Mouse (Mus musculus) urinary bladder, postnatal 4 days (tissue): ENCODE measurements at regions not wholly inside any gene's neighbourhood (a gene's known extent, or its start where the extent isn't known, plus 50 kb on each side); places are given as distances from the start of the nearest gene placed in this dataset.

Experiments used
- DNase-seq, 2 experiments: peaks; one replicate each; pipeline ENCODE4 v3.0.0; 2021 to 2022; ENCODE audit warnings: low spot score in 2 of 2

DNA sequence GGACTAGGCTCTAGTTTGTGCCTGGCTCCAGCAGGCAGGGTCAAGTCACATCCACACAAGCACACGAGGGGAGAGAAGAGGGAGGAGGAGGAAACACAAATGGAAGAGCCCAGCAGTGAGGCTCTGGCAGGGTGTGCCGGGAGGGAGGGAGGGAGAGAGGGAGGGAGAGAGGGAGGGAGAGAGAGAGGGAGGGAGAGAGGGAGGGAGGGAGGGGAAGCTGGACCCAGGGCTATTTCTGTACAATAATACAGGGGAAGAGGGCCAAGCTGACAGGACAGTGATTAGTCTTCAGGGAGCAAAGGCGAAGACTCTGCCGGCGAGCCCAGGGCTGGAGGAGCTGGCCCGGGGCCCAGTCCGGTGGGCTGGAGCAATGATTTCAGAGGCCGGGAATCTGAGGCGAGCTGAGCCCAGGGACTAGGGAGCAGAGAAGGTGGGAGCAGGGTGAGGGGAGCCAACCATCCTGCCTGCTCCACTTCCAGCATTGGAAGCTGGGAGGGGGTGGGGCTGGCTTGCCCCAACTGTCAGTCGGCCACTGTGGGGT lies 155.6 kb downstream of the Efnb1 start:
- peak; percentile 60 to 66 for DNase-seq

DNA sequence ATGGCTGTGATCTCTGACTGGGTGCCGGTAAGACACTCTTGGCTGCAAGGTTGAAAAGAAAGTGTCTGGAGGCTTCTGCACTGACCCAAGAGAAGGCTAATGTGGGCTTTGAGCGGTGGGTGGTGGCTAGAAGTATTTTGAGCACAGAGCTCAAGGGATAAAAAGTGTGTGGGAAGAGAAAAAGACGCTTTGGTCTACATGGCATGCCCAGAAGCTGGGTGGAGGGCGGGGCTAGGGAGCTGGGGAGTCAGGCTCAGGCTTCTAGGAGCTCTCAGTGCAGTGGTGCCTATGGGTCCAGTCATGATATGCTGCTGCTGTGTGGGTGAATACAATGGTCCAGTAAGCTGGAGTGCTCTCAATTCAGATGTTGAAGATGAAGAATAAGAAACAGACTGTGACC lies 152.1 kb downstream of the Efnb1 start:
- DNase-seq, result no peak

DNA sequence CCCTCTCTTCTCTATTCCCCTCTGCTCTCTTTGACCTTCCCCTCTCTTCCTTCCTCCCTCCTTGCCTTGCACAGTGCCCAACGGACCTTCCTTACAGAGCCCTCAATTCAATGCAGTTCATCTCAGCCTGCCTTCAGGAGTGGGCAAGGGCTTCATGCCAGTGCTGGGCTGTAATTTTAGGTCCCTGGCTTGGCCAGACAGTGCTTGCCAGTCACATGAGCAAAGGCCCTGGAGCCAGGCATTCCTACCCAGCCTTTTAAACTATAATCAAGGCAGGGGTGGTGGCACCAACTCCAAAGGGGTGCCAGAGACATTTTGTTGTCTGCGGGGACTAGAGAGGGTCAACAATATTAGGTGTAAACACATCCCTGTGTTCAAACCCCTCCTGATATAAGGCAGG lies 150.9 kb downstream of the Efnb1 start:
- DNase-seq, result no peak

DNA sequence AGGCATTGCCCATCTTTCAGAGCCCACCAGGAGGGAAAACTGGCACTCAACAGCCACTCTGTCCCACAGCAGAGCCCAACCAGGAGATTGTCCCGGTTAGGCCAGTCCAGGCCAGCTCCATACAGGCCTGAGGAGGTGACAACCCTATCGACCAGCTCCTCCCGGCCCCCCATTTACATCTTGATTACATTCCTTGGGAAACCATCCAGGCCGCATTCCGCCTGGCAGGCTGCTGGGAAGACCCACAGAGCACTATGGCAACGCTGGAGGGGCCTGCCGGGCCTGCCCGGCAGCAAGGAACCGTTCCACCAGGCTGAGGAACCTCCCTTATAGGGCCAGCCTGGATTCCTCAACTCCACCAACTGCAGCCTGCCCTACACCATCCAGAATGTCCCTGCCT lies 149.7 kb downstream of the Efnb1 start:
- DNase-seq, result peak; percentile 69

- no peak for DNase-seq
These were observed 145.1 kb downstream of the Efnb1 start for GRCm38 (mm10) chrX:99280991-99281390.

DNA sequence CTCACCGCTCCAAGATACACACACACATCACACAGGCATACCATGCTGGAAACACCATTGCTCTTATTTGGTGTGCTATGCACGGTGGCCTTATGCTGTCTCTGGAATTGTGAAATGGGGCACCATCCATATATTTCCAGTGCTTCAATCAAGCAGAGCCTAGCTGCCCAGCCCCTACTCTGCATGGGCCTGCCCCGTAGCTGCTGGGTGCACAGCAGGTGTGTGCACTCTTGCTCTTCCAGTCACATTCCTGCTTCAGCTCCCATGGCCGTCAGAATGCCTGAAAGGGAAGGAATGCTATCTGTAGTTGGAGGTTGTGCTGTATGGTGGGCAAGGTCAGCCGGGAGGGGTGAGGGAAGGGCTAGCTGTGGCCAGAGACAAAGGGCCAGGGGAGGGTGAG lies 144.6 kb downstream of the Efnb1 start:
- DNase-seq, result no peak

- no peak for DNase-seq
These were observed 139.6 kb downstream of the Efnb1 start for GRCm38 (mm10) chrX:99275536-99275935.

GRCm38 (mm10) chrX:99271908-99272307 lies 136.0 kb downstream of the Efnb1 start:
- no peak for DNase-seq

GRCm38 (mm10) chrX:99249038-99249607 lies 113.2 kb downstream of the Efnb1 start:
- DNase-seq, result no peak

DNA sequence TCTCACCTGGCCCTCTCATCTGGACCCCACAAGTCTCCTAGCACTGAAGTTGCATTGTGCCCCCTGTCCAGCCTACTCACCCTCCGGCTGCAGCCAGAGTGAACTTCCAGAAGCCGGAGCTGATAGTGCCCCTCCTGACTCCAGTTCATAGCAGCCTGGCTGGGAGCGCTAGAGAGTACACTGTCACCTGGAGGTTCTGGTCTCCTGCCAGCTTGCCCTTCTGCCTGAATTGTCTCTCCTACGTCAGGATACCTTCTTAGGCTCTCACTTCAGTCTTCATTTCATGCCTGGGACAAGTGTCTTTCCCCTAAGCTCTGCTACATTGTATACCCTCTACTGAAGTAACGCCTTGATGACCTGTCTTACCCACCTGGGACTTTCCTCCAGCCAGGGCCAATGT lies 112.3 kb downstream of the Efnb1 start:
- DNase-seq, result no peak

DNA sequence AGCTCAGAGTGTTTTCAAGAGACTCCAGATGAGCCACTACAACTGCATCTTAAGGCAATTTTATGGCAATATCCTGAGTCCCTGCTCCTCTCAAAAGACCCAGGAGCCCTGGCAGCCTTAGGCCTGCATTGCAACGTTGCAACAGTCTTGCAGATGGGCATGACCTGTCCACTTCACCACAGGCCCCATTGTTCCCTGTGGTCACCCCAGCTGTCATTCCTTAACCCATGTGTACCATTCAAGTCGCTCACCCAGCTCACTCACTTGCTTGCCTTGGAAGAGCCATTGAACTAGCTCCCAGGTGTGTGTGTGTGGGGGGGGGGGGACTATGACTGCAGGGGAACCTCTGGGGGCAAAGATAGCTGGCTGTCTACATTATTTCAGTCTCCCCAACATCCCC lies 110.8 kb downstream of the Efnb1 start:
- DNase-seq, result no peak

- no peak for DNase-seq
These were observed 110.1 kb downstream of the Efnb1 start for GRCm38 (mm10) chrX:99246051-99246450.

GRCm38 (mm10) chrX:99245541-99245940 lies 109.6 kb downstream of the Efnb1 start:
- no peak for DNase-seq

GRCm38 (mm10) chrX:99243251-99243650 lies 107.3 kb downstream of the Efnb1 start:
- DNase-seq, result no peak

DNA sequence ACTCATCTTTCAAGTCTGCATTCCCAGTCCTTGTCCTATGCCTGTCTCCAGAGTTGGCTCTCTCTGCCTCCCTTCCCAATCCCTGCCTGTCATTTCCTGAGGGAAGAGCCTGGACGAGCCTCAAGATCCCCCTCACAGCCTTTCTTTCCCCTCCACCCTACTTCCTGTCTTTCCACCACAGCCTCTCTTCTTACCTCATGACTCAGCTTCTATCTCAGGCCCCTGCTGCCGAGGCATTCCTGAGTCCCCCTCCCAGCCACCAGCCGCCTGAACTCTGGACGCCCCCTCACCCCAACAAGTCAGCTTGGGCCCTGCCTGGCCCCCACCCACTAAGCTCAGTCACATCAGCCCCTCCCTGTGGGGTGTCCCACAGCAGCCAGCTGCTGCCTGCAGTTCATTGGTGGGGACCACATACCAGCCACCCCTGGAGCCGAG lies 105.8 kb downstream of the Efnb1 start:
- DNase-seq, result peak in 1 of 2 experiments; percentile 58

- no peak for DNase-seq
These were observed 97.1 kb downstream of the Efnb1 start for GRCm38 (mm10) chrX:99233035-99233434.

- DNase-seq, result no peak
These were observed 96.4 kb downstream of the Efnb1 start for GRCm38 (mm10) chrX:99232331-99232730.

- no peak for DNase-seq
These were observed 89.3 kb downstream of the Efnb1 start for GRCm38 (mm10) chrX:99225111-99225752.

DNA sequence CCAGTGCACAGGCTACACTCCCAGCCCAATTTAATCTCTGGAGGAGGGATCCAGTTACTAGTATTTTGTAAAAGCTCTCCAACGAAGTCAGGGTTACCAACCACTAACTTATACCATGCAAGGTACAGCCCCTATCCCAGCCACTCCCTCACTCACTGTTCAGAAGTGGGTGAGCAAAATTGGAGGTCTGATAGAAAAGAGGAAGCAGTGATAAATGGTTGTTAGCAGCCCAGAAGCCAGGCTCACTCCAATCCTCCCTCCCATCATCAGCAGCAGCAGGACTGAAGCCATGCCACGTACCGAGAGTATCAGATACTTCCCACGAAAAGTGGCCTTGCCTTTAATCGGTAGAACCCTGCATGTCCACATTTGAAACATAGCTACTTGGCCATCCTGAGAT lies 86.1 kb downstream of the Efnb1 start:
- DNase-seq, result no peak

DNA sequence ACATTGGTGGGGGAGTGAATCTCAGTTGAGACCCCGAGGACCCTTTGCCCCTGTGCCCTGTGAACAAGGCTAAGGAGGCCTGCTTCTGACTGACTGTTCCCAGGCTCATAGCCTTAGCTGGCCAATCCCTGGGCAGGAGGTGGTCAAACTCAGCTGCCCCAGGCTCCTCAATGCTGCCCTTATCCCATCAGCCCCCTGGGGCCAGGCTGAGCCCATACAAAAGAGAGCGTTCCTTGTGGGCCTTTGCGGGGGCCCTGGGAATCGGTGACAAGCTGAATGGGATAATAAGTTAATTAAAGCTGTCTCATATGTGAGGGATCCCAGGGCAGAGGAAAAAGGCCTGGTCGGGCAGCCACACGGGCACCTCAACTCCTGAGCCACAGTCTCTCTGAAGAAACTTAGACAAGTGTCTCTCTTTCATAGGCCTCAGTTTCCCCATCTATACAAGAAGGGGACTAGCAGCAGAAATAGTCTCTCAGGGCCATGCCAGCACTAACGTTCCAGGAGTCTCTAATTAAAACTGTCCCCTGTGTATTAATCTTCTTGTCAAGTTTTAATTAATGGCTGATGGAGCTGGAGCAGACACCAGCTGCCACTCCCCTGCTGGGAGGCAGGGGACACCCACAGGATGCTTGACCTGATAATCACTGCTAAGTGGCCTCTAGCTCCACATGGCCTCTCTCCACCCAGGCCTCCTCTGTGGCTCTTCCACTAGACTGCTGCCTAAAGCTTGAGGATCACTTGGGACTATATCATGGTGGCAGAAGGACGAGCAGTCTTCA lies 84.9 kb downstream of the Efnb1 start:
- no peak for DNase-seq

- DNase-seq, result no peak
These were observed 82.3 kb downstream of the Efnb1 start for GRCm38 (mm10) chrX:99218213-99218612.

DNA sequence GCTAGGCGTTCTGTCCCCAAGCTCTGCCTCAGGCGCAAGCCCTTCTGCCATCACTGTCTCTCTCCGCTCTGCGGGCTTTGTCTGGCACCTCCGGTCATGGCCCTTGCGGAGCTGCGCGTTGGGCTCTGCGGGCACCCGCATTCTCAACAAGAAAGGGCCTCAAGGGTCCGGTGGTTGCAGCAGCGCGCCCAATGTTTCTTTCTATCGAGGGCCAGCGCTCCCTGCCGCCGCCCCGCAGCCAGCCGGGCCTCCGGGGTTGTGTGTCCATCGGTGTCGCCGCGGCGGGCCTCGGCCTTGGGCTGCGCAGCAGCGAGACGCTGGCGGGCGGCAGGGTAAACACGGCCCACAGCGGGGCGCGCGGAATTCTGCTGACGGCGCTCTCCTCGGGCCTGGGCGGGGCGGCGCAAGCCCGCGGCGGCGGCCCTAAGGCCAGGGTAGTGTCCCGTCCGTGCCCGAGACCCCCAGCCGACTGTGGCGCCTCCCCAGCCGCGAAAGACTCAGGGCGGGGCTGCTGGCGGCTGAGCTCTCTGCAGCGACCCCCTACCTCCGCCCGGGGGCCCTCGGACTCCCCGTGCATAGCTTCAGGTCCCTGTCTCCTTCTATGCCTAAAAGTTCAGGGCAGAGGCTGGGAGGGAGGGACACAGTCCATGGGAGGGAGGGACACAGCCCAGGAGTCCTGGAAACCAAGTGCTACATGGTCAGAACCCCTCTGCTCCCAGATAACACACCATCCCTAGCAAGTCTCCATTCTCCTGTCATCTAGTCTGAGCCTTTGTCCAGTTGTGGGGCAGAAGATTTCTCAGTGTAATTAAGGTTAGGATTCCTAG lies 80.9 kb downstream of the Efnb1 start:
- DNase-seq, result peak in 1 of 2 experiments; percentile 36
